Mouse (Mus musculus) limb, embryonic 14.5 days (tissue): ENCODE measurements around the gene Pde10a. TPM values are rescaled to one million over a fixed set of nuclear protein-coding genes. Genes with fewer than 3 reads are reported as not detected.

ENCODE experiments used
- ATAC-seq: fragments of 200-750 bp; cut with Nextera tagmentation; 2 replicates; pipeline ENCODE4 v1.8.0; 2017; ENCODE audit warnings: low read depth, moderate number of reproducible peaks, moderate TSS enrichment; ENCODE audit not compliant: low FRiP score
- DNase-seq: peaks from one replicate; pipeline ENCODE4 v3.0.0-alpha.2; 2015; ENCODE audit warnings: low spot score
- H3K27ac ChIP-seq: fragments of 300-500 bp; sonication (generic); replicated peaks from 2 replicates; pipeline ENCODE4 v1.5.1; 2014; ENCODE audit warnings: low read depth, mild to moderate bottlenecking, low read length, moderate library complexity, mixed read lengths
- H3K27me3 ChIP-seq: fragments of 300-500 bp; sonication (generic); 2 replicates; pipeline ENCODE4 v1.6.1; 2014; ENCODE audit warnings: low read length, mixed read lengths; ENCODE audit not compliant: control insufficient read depth, insufficient read depth
- H3K36me3 ChIP-seq: fragments of 300-500 bp; sonication (generic); 2 replicates; pipeline ENCODE4 v1.6.1; 2014; ENCODE audit warnings: mild to moderate bottlenecking, low read length, moderate library complexity, mixed read lengths; ENCODE audit not compliant: control insufficient read depth, insufficient read depth
- H3K4me1 ChIP-seq: fragments of 300-500 bp; sonication (generic); 2 replicates; pipeline ENCODE4 v1.6.1; 2014; ENCODE audit warnings: antibody characterized with exemption, low read length, mixed read lengths; ENCODE audit not compliant: control insufficient read depth, insufficient read depth
- H3K4me2 ChIP-seq: fragments of 300-500 bp; sonication (generic); replicated peaks from 2 replicates; pipeline ENCODE4 v1.6.1; 2014; ENCODE audit warnings: low read depth, mild to moderate bottlenecking, low read length, moderate library complexity; ENCODE audit not compliant: severe bottlenecking
- H3K4me3 ChIP-seq: fragments of 300-500 bp; sonication (generic); replicated peaks from 2 replicates; pipeline ENCODE4 v1.5.1; 2014; ENCODE audit warnings: low read length
- H3K9ac ChIP-seq: fragments of 300-500 bp; sonication (generic); 2 replicates; pipeline ENCODE4 v1.6.1; 2014; ENCODE audit warnings: mild to moderate bottlenecking, low read depth, low read length, moderate library complexity; ENCODE audit not compliant: severe bottlenecking
- H3K9me3 ChIP-seq: fragments of 300-500 bp; sonication (generic); 2 replicates; pipeline ENCODE4 v1.6.1; 2016; ENCODE audit warnings: low read length; ENCODE audit not compliant: control insufficient read depth
- POLR2A ChIP-seq: fragments of 200-500 bp; IDR thresholded peaks from 2 replicates; pipeline ENCODE4 v1.8.0; 2012; ENCODE audit warnings: inconsistent platforms, mild to moderate bottlenecking, moderate library complexity, borderline replicate concordance; ENCODE audit not compliant: insufficient read depth, insufficient read length; ENCODE audit errors: extremely low read depth
- WGBS: fragments of 180-500 bp; shearing (Covaris S2); extraction: QIAGEN DNeasy Blood & Tissue Kit; methylation state at CpG from one replicate; pipeline ENCODE4 v1.1.7; 2014; 5-methylcytosine and 5-hydroxymethylcytosine counted together
- polyA plus RNA-seq, 2 experiments: library from polyadenylated mRNA; depleted of rRNA in 1 of 2; stranded (reverse) in 1 of 2; unstranded in 1 of 2; fragments of >200 nt; fragmentation: Nextera tagmentation in 1 of 2; extraction: Ambion mirVana in 1 of 2; gene quantifications; 2 replicates each; pipeline versions ENCODE4 v1.2.1 to v1.2.3; 2012 to 2014

The Pde10a gene
- polyA plus RNA-seq, 2 experiments: 3.8 to 5.0 TPM

DNA sequence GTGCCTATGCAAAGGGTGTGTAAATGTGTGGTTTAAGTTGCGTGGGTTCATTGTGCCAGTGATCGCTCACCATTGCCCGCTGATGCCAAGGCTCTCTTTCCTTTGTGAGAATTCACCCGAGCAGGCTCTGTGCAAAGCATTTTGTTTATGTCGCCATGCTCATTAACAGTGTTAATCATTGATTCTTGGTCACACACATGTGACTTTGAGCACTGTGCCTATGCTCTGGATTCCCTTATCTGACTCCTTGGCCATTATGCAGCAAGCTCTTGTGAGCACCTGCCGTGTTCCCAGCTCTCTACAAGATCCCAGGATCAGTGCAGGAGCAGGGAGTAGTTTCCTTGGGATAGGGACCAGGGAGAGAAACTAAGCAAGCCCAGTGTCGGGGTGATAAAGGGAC, 318.8 kb downstream of the Pde10a start:
- H3K27me3 ChIP-seq: no peaks in the 10 kb centered on the region
- TF ChIP-seq POLR2A: no peak
- H3K4me2 ChIP-seq: no peak overlapping the region
- H3K9me3 ChIP-seq: no peaks in the 10 kb centered on the region
- WGBS: 87% methylated on average over 7 of the region's 7 CpGs
- no peak for ATAC-seq
- no peaks in the 10 kb centered on the region for H3K36me3 ChIP-seq
- H3K27ac ChIP-seq: no peak overlapping the region
- H3K4me1 ChIP-seq: peaks cover 20% of the 10 kb centered on the region
- no peak for DNase-seq
- H3K4me3 ChIP-seq: no peak overlapping the region
- no peak overlapping the region for H3K9ac ChIP-seq

DNA sequence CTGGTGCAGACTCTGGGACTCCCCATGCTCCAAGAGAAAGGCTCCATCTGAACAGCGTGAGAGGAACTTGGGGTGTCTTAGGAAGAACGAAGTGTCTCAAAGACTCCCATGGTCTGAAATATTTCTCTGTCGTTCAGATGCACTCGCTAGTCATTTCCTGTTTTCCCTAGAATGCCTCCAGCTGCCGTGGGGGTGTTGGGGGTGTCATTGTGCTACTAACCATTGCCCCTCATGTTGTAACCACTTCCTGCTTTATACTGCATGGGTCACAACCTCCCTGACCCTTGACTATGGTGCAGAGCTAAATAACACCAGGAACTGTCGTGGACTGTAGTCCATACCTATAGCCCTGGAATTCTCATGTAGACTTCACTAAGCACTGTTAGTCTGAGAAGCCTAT, 321.3 kb downstream of the Pde10a start:
- 48% methylated on average over 6 of the region's 6 CpGs for WGBS
- H3K4me1 ChIP-seq: peaks cover 15% of the 10 kb centered on the region
- H3K27ac ChIP-seq: no peak overlapping the region
- TF ChIP-seq POLR2A: no peak
- no peaks in the 10 kb centered on the region for H3K36me3 ChIP-seq
- no peak overlapping the region for H3K9ac ChIP-seq
- ATAC-seq: no peak
- H3K4me2 ChIP-seq: no peak overlapping the region
- no peaks in the 10 kb centered on the region for H3K27me3 ChIP-seq
- no peaks in the 10 kb centered on the region for H3K9me3 ChIP-seq
- no peak overlapping the region for H3K4me3 ChIP-seq
- no peak for DNase-seq

DNA sequence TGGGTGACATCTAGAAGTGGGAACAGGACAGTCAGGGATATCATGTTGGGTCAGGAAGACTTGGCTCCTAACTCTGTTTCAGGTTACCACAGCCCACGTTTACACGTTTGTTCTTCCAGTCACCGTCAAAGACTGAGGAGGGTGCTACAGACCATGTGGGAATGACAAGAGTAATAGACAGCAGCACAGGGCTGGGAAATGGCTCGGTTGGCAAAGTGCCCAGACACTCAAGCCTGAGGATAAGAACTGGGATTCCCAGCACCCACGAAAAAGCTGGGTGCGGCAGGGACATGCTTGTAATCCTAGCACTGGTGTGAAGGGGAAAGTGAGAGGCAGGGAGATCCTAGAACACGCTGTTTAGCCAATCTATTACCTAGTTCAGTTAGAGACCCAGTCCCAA, 322.4 kb downstream of the Pde10a start:
- H3K27me3 ChIP-seq: no peaks in the 10 kb centered on the region
- ATAC-seq: no peak
- WGBS: 63% methylated on average over 7 of the region's 7 CpGs
- no peak overlapping the region for H3K27ac ChIP-seq
- DNase-seq: no peak
- H3K9me3 ChIP-seq: no peaks in the 10 kb centered on the region
- H3K4me2 ChIP-seq: no peak overlapping the region
- no peaks in the 10 kb centered on the region for H3K36me3 ChIP-seq
- peaks cover 7% of the 10 kb centered on the region for H3K4me1 ChIP-seq
- no peak overlapping the region for H3K9ac ChIP-seq
- TF ChIP-seq POLR2A: no peak
- no peak overlapping the region for H3K4me3 ChIP-seq

DNA sequence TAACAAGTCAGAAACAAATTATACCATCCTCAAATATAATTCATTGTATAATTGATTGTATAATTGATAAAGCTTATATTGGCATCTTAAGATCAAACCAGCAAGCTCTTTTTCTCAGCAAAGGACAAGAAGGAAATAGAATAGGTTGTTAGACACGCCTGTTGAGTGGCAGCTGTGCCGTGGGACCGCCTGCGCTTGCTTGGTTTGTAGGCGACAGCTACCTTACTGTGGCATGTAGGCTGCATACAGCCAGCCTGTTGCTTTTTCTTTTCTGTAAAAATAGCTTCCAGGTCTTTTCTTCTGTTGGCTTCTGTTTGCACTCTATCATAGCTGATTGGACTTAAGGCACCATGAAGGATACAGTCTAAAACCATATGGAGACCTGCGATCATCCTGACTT, 326.7 kb downstream of the Pde10a start:
- DNase-seq (no peak), ATAC-seq (no peak)
- Histone ChIP-seq H3K9ac (no peak overlapping the region), H3K36me3 (no peaks in the 10 kb centered on the region), H3K4me3 (no peak overlapping the region), H3K4me2 (no peak overlapping the region), H3K27me3 (no peaks in the 10 kb centered on the region), H3K9me3 (no peaks in the 10 kb centered on the region), H3K27ac (no peak overlapping the region), H3K4me1 (0 out of 2 replicates have a peak, but pooled peaks cover 9% of the 10 kb centered on the region)
- no peak for TF ChIP-seq POLR2A
- 87% methylated on average over 6 of the region's 6 CpGs for WGBS

DNA sequence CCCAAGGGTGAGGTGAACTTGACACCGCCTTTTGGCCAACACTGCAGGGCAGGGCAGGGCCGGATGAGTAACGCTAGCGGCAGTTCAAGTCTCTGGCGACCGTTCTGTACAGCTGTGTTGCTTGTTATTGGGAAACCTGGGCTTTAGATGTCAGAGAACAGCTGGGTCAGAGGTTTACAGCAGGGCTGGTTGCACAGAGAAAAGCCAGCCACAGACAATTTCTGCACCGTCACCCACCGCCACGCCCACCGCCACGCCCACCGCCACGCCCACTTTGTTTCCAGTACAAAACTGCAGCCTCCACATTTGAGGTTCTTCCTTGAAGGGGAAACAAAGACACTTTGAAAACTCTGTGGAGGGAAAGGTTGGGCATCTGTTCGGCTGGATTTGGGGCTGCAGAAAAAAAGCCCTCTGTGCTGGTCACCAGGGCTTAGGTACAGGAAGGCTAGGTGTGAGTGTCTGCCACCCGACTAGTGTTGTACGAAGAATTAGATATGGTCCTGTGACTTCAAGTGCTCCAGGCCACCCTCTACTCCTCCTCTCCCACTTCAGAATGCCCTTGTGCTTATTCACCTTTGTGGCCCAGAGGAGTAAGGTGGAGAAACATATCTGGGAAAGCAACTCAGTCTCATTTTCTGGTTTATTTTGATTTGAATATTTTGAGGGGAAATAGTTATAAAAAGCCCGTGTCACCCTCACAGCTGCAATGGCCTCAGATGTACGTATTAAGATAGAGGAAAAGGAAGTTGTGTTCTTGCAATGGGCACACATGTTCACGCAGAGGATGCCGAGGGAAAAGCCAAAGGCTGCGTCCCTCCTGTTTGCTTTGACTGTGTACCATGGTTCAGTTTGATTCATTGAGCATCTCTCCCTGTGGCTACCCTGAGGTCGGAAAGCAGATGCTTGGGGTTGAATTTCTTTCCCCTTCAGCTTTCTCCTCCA, 331.5 kb downstream of the Pde10a start:
- peak overlapping the region; percentile 22; the same call in 1 of the 2 replicates for H3K4me3 ChIP-seq
- H3K27ac ChIP-seq: no peak overlapping the region
- no peak overlapping the region for H3K9ac ChIP-seq
- H3K9me3 ChIP-seq: no peaks in the 10 kb centered on the region
- ATAC-seq (peak; percentile 83), DNase-seq (peak; percentile 65)
- TF ChIP-seq POLR2A: no peak
- H3K4me1 ChIP-seq: peaks cover 19% of the 10 kb centered on the region; the same call in 1 of the 2 replicates
- H3K4me2 ChIP-seq: peak overlapping the region; percentile 34
- no peaks in the 10 kb centered on the region for H3K36me3 ChIP-seq
- H3K27me3 ChIP-seq: no peaks in the 10 kb centered on the region
- 31% methylated on average over 22 of the region's 22 CpGs for WGBS
